Mouse (Mus musculus): ENCODE data around the gene Slx1b.

DNA sequence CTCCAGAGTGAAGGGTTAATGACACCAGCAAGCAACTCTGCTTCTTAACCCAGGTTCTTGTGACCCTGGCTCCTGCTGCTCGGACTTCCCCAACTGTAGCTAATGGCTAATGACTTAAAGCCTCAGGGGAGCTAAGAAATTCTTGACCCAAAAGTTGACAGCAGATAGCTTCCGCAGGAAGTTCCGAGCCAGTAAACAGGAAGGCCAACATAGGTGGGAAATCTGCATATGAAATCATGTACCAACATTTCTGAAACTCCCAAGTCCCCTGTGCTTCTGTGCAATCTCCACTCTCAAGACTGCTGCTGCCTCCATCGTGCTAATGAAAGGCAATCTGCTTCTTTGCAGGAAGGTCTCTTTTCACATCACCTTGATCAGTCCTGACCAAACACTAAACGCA lies 49.9 kb downstream of the Slx1b start:
- TF ChIP-seq CTCF (IDR thresholded peaks at IDR 0.05; ENCODE audit: control insufficient read depth, insufficient read depth, insufficient replicate concordance, low read depth, low read length) (no peak), POLR2A (IDR thresholded peaks at IDR 0.05; ENCODE audit: control insufficient read depth, low read depth, low read length) (no peak)

Measured in testis, adult 2 months (tissue).